Mouse (Mus musculus): ENCODE data around the gene Ltn1. TPM values are rescaled to one million over a fixed set of nuclear protein-coding genes. Genes with fewer than 3 reads are reported as not detected.

The Ltn1 gene
- polyA plus RNA-seq, 1 experiment from 2014 or later = 26.5 TPM

GRCm38 (mm10) chr16:87444071-87444470 lies 11.7 kb upstream of the Ltn1 start:
- WGBS = 52% methylated on average over 1 of the region's 1 CpGs
- Histone ChIP-seq H3K4me2 (ENCODE audit: low read length) (no peak overlapping the region), H3K36me3 (ENCODE audit: control insufficient read depth, insufficient read depth, low read length) (no peaks in the 10 kb centered on the region), H3K9ac (ENCODE audit: low read length) (no peak overlapping the region), H3K9me3 (replicated peaks; ENCODE audit: control insufficient read depth, low read length) (no peaks in the 10 kb centered on the region), H3K4me1 (ENCODE audit: control insufficient read depth, insufficient read depth, low read length) (peaks cover 11% of the 10 kb centered on the region), H3K27ac (ENCODE audit: low read depth, low read length) (no peak overlapping the region), H3K4me3 (ENCODE audit: low read depth, low read length) (no peak overlapping the region), H3K27me3 (replicated peaks; ENCODE audit: control insufficient read depth, insufficient read depth, low read length) (no peaks in the 10 kb centered on the region)
- DNase-seq (ENCODE audit: low spot score) (no peak), ATAC-seq (no peak)

GRCm38 (mm10) chr16:87443245-87443644 lies 10.8 kb upstream of the Ltn1 start:
- peaks cover 11% of the 10 kb centered on the region for H3K4me1 ChIP-seq (ENCODE audit: control insufficient read depth, insufficient read depth, low read length)
- H3K36me3 ChIP-seq (ENCODE audit: control insufficient read depth, insufficient read depth, low read length) = no peaks in the 10 kb centered on the region
- ATAC-seq = no peak
- no peaks in the 10 kb centered on the region for H3K27me3 ChIP-seq (replicated peaks; ENCODE audit: control insufficient read depth, insufficient read depth, low read length)
- H3K4me2 ChIP-seq (ENCODE audit: low read length) = no peak overlapping the region
- no peak overlapping the region for H3K4me3 ChIP-seq (ENCODE audit: low read depth, low read length)
- no peak overlapping the region for H3K27ac ChIP-seq (ENCODE audit: low read depth, low read length)
- no peaks in the 10 kb centered on the region for H3K9me3 ChIP-seq (replicated peaks; ENCODE audit: control insufficient read depth, low read length)
- no peak overlapping the region for H3K9ac ChIP-seq (ENCODE audit: low read length)
- no peak for DNase-seq (ENCODE audit: low spot score)

DNA sequence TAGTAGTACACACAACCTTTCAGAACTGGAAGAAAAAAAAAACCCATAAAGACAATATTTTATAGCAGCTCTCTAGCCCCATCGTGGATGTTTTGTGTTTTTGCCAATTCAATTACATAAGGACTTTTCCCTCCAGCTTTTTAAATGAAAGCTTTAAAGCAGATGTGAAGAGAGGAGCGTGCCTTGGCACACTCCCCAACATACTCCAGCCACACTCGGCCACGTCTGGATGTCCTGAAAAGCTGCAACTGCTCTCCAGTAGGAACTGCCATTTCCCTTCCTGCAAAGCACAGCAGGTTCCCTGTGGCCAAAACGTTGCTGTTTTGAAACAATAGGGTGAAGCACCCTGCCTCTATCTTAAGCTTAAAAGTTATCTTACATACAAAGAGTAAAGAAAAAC lies 9.9 kb upstream of the Ltn1 start:
- 55% methylated on average over 5 of the region's 5 CpGs for WGBS
- Histone ChIP-seq H3K4me1 (ENCODE audit: control insufficient read depth, insufficient read depth, low read length) (peaks cover 11% of the 10 kb centered on the region), H3K36me3 (ENCODE audit: control insufficient read depth, insufficient read depth, low read length) (no peaks in the 10 kb centered on the region), H3K27ac (ENCODE audit: low read depth, low read length) (no peak overlapping the region), H3K9ac (ENCODE audit: low read length) (no peak overlapping the region), H3K4me3 (ENCODE audit: low read depth, low read length) (no peak overlapping the region), H3K9me3 (replicated peaks; ENCODE audit: control insufficient read depth, low read length) (no peaks in the 10 kb centered on the region), H3K27me3 (replicated peaks; ENCODE audit: control insufficient read depth, insufficient read depth, low read length) (no peaks in the 10 kb centered on the region), H3K4me2 (ENCODE audit: low read length) (no peak overlapping the region)
- no peak for DNase-seq (ENCODE audit: low spot score)
- no peak for ATAC-seq

- ATAC-seq (no peak), DNase-seq (ENCODE audit: low spot score) (peak; percentile 22)
- 24% methylated on average over 9 of the region's 9 CpGs for WGBS
- Histone ChIP-seq H3K9me3 (replicated peaks; ENCODE audit: control insufficient read depth, low read length) (no peaks in the 10 kb centered on the region), H3K27ac (ENCODE audit: low read depth, low read length) (no peak overlapping the region), H3K4me1 (ENCODE audit: control insufficient read depth, insufficient read depth, low read length) (peaks cover 11% of the 10 kb centered on the region), H3K9ac (ENCODE audit: low read length) (peak overlapping the region; percentile 75), H3K4me2 (ENCODE audit: low read length) (peak overlapping the region; percentile 84), H3K4me3 (ENCODE audit: low read depth, low read length) (peak overlapping the region; percentile 53), H3K36me3 (ENCODE audit: control insufficient read depth, insufficient read depth, low read length) (no peaks in the 10 kb centered on the region), H3K27me3 (replicated peaks; ENCODE audit: control insufficient read depth, insufficient read depth, low read length) (no peaks in the 10 kb centered on the region)
These were observed 8.7 kb upstream of the Ltn1 start for GRCm38 (mm10) chr16:87441089-87441488.

DNA sequence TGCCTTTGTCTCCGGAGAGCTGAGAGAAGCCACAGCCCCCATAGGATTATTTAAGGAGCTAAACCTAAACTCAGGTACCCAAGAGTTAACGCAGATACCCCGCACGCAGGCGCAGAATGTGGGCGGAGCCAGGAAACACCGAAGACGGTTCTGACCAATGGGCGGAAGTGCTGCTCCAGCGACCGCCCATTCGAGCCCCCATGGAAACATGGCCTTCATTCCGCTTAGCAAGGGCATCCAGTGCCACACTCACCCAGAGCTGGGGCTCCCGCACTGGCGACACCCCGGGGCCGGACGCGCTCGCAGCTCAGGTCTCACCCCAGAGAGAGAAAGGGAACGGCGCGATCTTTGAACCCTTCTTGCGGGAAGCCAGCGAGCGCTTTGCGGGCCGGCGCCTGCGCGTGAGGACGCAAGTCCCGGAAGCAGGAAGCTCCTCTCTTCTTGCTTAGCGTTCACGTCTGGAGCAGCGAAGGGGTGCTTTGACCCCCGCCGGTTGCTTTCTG lies 7.8 kb upstream of the Ltn1 start, which contains the start of gene Rwdd2b:
Rwdd2b (minus strand) TSS at position 390 of the 503 bp plus-strand sequence.
- peak; percentile 97 for DNase-seq (ENCODE audit: low spot score)

DNA sequence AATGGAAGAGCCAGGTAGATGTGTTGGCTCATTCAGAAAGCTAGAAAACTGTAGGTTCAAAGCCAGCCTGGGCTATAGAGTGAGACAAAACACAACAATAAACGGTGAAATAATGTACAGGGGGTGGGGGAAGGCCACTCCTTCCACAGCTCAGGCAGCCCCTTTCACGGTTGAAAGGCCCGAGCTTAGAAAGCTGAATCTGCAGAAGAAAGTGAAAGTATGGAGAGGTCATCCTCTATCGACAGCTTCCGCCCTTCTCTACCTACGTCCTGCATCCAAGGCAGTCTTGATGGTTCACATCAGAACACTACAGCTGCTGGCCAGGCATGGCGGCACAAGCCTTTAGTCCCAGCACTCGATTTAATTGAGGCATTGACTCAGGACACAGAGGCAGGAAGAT lies 6.3 kb upstream of the Ltn1 start:
- no peak for DNase-seq (ENCODE audit: low spot score)
- ATAC-seq = no peak
- Histone ChIP-seq H3K4me1 (ENCODE audit: control insufficient read depth, insufficient read depth, low read length) (peaks cover 11% of the 10 kb centered on the region), H3K27me3 (replicated peaks; ENCODE audit: control insufficient read depth, insufficient read depth, low read length) (no peaks in the 10 kb centered on the region), H3K4me2 (ENCODE audit: low read length) (no peak overlapping the region), H3K9me3 (replicated peaks; ENCODE audit: control insufficient read depth, low read length) (no peaks in the 10 kb centered on the region), H3K36me3 (ENCODE audit: control insufficient read depth, insufficient read depth, low read length) (no peaks in the 10 kb centered on the region), H3K4me3 (ENCODE audit: low read depth, low read length) (no peak overlapping the region), H3K9ac (ENCODE audit: low read length) (no peak overlapping the region), H3K27ac (ENCODE audit: low read depth, low read length) (no peak overlapping the region)
- 88% methylated on average over 8 of the region's 8 CpGs for WGBS

More for the DNA sequence above, 7.8 kb upstream of the Ltn1 start, which contains the start of gene Rwdd2b:
- Histone ChIP-seq H3K9ac (ENCODE audit: low read length) (peak within 1 kb of the TSS; percentile 75), H3K27ac (ENCODE audit: low read depth, low read length) (peak within 1 kb of the TSS; percentile 81), H3K4me2 (ENCODE audit: low read length) (peak within 1 kb of the TSS; percentile 84), H3K4me3 (ENCODE audit: low read depth, low read length) (peak within 1 kb of the TSS; percentile 53), H3K4me1 (ENCODE audit: control insufficient read depth, insufficient read depth, low read length) (peaks cover 11% of the 10 kb centered on the region), H3K36me3 (ENCODE audit: control insufficient read depth, insufficient read depth, low read length) (no peaks in the 10 kb centered on the region), H3K9me3 (replicated peaks; ENCODE audit: control insufficient read depth, low read length) (no peaks in the 10 kb centered on the region), H3K27me3 (replicated peaks; ENCODE audit: control insufficient read depth, insufficient read depth, low read length) (no peaks in the 10 kb centered on the region)
- peak; percentile 99 for ATAC-seq
- WGBS = under 1% methylated on average over 38 of the region's 38 CpGs

- no peak for ATAC-seq
- no peak for DNase-seq (ENCODE audit: low spot score)
- H3K9me3 ChIP-seq (replicated peaks; ENCODE audit: control insufficient read depth, low read length) = no peaks in the 10 kb centered on the region
- H3K27ac ChIP-seq (ENCODE audit: low read depth, low read length) = no peak overlapping the region
- no peaks in the 10 kb centered on the region for H3K27me3 ChIP-seq (replicated peaks; ENCODE audit: control insufficient read depth, insufficient read depth, low read length)
- H3K4me1 ChIP-seq (ENCODE audit: control insufficient read depth, insufficient read depth, low read length) = peaks cover 11% of the 10 kb centered on the region
- H3K4me3 ChIP-seq (ENCODE audit: low read depth, low read length) = no peak overlapping the region
- H3K36me3 ChIP-seq (ENCODE audit: control insufficient read depth, insufficient read depth, low read length) = no peaks in the 10 kb centered on the region
- WGBS = 92% methylated on average over 21 of the region's 21 CpGs
- no peak overlapping the region for H3K4me2 ChIP-seq (ENCODE audit: low read length)
- H3K9ac ChIP-seq (ENCODE audit: low read length) = no peak overlapping the region
These were observed 4.7 kb upstream of the Ltn1 start for GRCm38 (mm10) chr16:87437096-87437495.

- no peak for DNase-seq (ENCODE audit: low spot score)
- WGBS = 83% methylated on average over 13 of the region's 13 CpGs
- Histone ChIP-seq H3K4me2 (ENCODE audit: low read length) (no peak overlapping the region), H3K4me1 (ENCODE audit: control insufficient read depth, insufficient read depth, low read length) (peaks cover 3% of the 10 kb centered on the region), H3K4me3 (ENCODE audit: low read depth, low read length) (no peak overlapping the region), H3K36me3 (ENCODE audit: control insufficient read depth, insufficient read depth, low read length) (no peaks in the 10 kb centered on the region), H3K9ac (ENCODE audit: low read length) (no peak overlapping the region), H3K27ac (ENCODE audit: low read depth, low read length) (no peak overlapping the region), H3K9me3 (replicated peaks; ENCODE audit: control insufficient read depth, low read length) (no peaks in the 10 kb centered on the region), H3K27me3 (replicated peaks; ENCODE audit: control insufficient read depth, insufficient read depth, low read length) (no peaks in the 10 kb centered on the region)
- no peak for ATAC-seq
These were observed 3.2 kb upstream of the Ltn1 start for GRCm38 (mm10) chr16:87435411-87436205.

- Histone ChIP-seq H3K9me3 (replicated peaks; ENCODE audit: control insufficient read depth, low read length) (no peaks in the 10 kb centered on the region), H3K36me3 (ENCODE audit: control insufficient read depth, insufficient read depth, low read length) (no peaks in the 10 kb centered on the region), H3K27me3 (replicated peaks; ENCODE audit: control insufficient read depth, insufficient read depth, low read length) (no peaks in the 10 kb centered on the region), H3K4me2 (ENCODE audit: low read length) (no peak overlapping the region), H3K4me1 (ENCODE audit: control insufficient read depth, insufficient read depth, low read length) (peaks cover 3% of the 10 kb centered on the region), H3K4me3 (ENCODE audit: low read depth, low read length) (no peak overlapping the region), H3K9ac (ENCODE audit: low read length) (no peak overlapping the region), H3K27ac (ENCODE audit: low read depth, low read length) (no peak overlapping the region)
- ATAC-seq (no peak), DNase-seq (ENCODE audit: low spot score) (no peak)
- WGBS = 79% methylated on average over 6 of the region's 6 CpGs
These were observed 2.5 kb upstream of the Ltn1 start for GRCm38 (mm10) chr16:87434946-87435345.

Measured in forebrain, embryonic 14.5 days (tissue).